Mouse (Mus musculus) telencephalon, adult 2 months (tissue): ENCODE measurements around the gene Ugt1a10.
"Not testable (repeated sequence)": the region's sequence is repeated elsewhere in the genome, so short reads cannot be mapped to it uniquely, and the experiment has no call there.

Experiments used
- DNase-seq: peaks from one replicate; pipeline ENCODE4 v3.0.0-alpha.2; 2011; ENCODE audit warnings: low read depth, low spot score

Ugt1a10 gene

DNA sequence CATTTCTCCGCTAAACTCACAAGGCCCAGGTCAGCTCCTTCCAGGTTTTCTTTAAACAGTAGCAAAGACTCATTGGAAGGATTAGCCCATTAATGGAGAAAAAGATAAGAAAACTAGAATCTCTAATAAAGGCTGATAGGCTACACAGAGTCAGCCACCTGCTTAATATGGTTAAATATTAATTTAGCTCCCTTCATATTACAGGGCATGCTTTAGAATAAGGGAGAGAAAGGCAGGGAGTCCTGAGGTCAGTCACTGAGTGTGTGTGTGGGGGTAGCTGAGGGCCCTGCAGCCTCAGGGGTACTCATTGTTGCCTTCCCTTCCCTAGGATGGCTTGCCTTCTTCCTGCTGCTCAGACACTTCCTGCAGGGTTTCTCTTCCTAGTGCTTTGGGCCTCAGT is 83.0 kb downstream of the Ugt1a10 start:
- DNase-seq, result no peak

DNA sequence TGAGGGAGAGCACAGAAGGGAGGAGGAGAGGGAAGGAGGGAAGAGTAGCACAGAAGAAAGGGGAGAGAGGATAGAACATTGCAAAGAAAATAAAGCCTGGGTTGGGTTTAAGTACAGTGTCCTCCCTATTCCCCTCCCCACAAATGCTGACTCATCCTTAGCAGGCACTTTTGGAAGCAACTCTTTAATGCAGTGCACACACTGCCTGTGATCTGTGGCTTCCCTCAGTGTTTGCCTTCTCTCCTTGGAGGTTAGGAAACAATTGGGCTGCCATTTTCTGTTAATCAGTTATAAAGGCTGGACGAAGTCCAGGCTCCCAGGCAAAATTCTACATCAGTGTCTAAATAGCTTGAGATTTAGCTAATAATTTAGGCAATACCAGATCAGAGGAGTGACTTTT is 85.3 kb downstream of the Ugt1a10 start:
- DNase-seq, result not testable (repeated sequence)

DNA sequence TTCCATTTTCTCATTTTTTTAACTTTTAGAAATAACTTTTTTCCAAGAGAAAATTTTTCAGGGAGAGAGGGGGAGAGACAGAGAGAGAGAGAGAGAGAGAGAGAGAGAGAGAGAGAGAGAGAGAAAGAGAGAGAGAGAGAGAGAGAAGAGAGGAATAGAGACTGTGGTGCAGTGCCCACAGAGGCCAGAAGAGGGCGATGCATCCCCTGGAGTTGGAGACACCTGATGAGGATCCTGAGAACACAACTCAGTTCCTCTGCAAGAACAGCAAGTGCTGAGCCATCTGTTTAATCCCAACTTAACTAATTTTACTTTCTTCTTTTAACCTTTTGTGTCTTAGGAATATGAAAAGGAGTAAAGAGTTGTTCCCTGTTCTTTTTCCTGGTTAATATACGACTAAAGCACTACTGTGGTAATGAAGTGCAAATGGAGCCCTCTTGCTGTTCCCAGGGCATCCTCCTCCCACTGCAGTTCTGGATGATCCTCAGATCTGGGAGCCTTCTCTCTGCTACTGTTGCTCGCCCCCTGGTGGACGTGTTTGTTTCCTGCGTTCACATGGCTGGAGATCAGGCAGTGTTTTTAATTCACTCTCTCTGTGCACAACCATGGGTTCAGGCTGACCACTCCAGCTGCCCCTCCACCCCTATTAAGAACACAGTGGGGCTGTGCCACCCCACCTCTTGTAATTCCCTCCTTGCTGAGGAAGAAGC is 88.9 kb downstream of the Ugt1a10 start:
- DNase-seq, result not testable (repeated sequence)

DNA sequence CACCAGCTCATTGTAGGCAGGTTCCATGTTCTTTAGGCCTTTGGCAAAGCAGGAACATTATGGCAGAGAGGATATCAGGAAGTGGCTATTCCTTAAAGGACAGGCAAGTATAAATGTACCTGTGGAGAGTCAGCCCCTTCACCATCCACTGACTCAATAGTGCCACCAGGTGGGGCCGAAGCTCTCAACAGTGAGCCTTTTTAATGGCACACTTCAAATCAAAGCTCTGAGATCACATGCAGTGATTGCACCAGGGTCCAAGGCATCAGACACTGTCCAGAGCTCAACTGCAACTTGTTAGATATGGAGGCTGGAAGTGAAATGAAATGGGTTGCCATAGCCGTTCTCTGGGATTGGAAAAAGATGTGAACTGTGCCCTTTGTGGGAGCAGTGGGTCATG is 90.1 kb downstream of the Ugt1a10 start:
- DNase-seq, result not testable (repeated sequence)

DNA sequence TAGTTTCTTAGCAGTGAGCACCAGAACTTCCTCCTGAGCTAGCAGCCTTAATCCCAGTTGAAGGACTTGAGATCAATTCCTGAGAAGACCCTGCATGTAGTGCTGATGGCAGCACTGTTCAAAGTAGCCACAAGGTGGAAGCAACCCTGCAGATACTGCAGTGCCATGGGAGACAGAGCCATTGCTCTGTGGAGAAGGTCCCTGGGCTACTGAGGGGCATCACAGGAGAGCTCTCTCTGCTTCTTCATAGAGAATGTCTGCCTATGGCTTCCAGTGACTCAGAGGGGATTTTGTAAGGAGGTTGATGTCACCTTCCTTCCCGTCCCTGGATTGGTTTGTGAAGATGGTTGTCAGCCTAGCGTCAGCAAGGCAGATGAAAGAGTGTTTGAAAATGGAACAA is 94.9 kb downstream of the Ugt1a10 start:
- DNase-seq, result not testable (repeated sequence)

DNA sequence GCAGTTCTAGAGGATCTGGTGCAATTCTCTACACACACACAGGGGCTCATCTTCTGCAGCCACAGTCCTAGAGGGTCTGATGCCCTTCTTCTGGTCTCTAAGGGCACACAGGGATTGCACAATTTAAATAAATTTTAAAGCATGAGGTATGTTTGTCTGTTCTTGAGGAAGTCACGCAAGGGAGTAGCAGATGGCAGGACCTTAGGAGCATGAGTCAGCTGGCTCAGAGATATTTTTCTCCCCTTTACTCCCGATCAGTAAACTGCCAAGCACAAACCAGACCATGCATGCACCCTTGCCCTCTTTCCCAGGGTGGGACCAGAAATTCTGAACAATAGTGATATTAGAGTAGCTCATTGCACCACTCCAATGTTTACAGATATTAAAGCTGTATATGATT is 103.2 kb downstream of the Ugt1a10 start:
- DNase-seq, result no peak

DNA sequence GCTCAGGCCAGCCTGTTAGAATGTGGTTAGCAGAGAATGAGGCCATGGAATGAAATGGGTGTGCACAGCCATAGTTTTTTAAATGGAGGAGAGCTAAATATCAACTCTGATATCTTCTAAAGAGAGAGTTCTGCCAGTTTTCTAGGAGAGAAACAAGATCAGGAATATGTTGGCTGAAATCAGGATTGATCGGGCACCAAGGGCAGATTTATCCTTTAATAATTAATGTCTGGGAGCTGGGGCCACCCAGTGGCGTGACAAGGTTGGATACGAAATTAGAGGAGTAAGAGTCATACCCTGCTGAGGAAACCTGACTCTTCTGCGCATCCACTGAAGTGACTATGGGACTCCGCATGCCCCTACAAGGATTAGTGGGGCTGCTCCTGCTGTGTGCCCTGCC is 110.5 kb downstream of the Ugt1a10 start, which contains the start of gene Ugt1a5:
Gene Ugt1a5, plus strand, starts transcription at position 302 of the 400 bp plus-strand sequence.
- DNase-seq, result no peak

DNA sequence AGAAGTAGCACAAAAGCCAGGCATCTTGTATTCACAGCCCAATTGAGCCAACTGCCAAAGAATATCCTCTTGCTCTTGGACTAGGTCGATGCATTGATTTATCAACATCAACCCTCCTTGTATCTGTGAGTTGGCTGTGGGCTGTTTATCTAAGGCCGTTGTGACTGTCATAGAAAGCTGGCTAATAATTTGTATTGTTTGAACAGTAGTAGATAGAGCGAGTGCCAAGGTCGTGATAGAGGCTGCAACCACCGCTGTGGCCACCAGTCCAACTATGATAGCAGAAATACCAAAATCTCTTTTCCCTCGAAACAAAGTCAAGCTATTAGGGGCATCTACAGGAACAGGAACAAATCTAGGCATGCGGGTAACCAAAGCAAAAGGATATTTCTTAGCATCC is 117.0 kb downstream of the Ugt1a10 start:
- DNase-seq, result not testable (repeated sequence)

DNA sequence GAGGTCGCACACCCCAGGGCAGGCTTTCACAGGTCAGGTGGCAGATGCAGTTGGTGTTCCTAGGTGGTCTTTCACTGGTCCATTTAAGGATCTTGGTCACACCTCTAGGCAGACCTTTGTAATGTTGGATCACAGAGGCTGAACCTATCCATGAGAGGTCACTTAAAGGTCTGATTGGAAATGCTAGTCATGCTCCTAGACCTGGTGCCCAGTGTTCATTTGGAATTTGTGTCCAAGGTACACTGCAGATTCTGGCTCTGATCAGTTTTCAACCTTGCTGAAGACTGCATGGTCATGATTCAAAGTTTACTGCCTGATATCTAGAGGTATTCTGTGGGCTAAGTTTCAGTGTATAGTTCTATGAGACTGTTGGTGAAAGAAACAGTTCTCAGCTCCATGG is 124.5 kb downstream of the Ugt1a10 start:
- no peak for DNase-seq

DNA sequence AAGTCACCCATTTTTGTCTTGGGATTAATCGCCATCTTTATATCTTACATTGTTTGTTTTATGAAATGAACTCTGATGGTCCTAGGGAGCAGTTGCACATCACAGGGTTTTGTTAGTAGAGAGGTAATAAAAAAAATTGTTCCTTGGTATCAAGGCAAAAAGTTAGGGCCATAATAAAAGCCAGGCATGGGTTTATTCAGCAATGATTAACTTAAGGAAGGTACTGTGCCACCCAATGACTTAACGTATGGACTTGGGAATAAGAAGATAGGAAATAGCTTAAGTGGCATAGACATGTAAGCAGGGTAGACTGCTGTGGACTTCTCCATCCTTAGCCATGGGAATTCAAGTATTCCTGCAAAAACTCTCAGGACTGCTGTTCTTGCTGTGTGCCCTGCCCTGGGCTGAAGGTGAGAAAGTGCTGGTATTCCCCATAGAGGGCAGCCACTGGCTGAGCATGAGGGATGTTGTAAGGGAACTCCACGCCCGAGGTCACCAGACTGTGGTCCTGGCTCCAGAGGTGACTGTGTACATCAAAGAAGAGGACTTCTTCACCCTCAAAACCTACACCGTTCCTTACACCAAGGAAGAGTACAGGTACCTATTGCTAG is 131.2 kb downstream of the Ugt1a10 start:
- no peak for DNase-seq

DNA sequence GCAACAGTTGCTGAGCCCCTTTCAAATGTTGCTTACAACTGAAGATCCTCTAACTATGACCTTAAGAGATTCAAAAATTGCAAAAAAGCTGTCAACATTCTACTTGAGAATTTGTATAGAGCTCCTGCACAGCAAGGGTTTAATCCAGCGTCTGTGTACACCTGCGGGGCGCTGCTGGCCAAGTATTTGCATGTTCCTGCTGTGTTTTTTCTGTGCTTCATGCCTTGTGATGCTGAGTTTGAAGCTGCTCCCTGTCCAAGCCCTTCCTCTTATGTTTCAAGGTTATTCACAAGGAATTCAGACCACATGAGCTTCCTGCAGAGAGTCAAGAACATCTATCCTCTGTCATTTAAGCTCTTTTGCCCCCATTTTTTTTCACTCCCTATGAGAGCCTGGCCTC is 136.9 kb downstream of the Ugt1a10 start:
- DNase-seq, result no peak

DNA sequence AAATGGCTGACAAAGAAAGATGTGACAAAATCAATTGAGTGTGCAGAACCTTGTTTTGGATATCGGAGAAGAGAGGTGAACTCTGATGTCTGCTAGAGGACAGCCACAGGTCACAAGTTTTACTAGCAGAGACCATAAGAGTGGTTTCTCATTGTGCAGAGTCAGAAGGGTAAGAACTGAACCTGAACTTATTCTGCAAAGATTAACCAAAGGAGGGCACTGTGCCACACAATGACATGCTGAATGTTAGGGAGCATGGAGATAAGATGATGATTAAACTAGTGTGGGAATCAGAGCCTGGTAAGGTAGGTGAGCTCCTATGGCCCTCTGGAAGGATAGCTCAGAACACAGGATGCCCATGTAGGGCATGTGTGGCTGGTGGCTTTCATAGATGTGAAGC is 140.5 kb downstream of the Ugt1a10 start:
- DNase-seq, result no peak

DNA sequence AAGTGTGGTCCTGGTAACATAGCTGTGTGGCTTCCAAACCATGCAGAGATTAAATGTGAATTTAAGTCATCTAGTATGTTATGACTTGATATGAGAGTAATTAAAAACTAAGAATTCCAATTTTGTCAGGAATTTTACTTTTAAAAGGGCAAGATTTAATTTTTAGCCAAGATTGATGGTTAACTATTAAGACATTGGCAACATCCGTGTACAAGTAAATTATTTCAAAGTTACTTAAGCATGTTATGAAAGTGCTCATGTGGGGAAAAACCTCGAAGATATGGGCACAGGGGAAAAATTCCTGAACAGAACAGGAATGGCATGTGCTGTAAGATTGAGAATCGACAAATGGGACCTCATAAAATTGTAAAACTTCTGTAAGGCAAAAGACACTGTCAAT is 142.3 kb downstream of the Ugt1a10 start:
- no peak for DNase-seq

DNA sequence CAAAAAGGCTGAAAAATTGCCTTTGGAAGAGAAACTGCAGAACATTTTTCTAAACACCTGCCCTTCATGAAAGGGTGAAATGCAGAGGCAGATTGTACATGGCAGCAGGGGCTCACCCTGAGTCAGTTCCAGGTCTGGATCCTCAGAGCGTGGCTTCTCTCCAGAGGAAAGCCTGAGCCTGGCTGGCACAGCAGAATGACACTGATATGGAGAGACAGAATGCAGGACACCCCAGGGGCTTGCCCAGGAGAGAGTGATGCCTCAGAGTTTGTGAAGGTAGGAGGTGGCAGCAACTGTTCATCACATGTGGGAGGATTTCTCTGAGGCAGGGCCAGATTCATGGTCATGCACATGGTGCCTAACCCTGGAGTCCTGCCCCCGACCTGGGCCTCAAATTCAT is 144.8 kb downstream of the Ugt1a10 start:
- DNase-seq, result no peak

DNA sequence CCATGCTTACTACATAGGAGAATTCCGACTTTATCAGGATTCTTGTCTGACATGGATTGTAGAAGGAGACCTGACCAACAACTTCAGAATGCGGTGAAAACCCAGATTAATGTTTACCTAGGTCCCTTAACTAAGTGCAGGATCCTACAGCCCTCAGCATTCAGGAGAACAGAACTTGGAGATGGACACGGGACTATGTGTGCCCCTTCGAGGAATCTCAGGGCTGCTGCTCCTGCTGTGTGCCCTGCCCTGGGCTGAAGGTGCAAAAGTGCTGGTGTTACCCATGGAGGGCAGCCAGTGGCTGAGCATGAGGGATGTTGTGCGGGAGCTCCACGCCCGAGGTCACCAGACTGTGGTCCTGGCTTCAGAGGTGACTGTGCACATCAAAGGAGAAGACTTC is 145.3 kb downstream of the Ugt1a10 start, which contains the start of gene Ugt1a2:
Gene Ugt1a2, plus strand, starts transcription at position 146 of the 400 bp plus-strand sequence.
- no peak for DNase-seq

DNA sequence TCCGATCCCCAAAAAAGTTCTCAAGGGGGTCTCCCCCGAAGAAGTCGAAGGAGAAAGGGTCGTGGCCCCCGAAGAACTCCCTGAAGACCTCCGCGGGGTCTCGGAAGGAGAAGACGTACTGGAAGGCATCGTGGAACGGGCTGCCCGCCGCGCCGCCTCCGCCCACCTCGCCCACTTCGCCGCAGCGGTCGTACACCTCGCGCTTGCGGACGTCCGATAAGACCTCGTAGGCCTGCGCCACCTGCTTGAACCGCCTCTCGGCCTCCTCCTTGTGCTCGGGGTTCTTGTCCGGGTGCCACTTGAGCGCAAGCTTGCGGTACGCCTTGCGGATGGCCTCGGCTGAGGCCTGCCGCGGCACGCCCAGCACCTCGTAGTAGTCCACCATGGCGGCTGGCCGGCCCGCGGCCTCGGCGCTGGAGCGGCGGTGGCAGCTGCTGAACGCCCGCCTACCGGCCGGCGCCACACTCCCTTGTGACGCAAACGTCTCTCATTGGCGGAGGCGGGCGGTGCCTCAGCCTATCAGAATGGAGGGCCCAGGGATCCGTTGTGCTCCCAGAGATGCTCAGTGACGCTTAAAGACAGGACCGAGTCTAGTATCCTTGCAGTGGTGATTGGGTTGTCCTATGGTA is 150.2 kb downstream of the Ugt1a10 start, which contains the start of gene Dnajb3:
Gene Dnajb3, minus strand, starts transcription at position 489 of the 629 bp plus-strand sequence.
- DNase-seq, result peak; percentile 55

DNA sequence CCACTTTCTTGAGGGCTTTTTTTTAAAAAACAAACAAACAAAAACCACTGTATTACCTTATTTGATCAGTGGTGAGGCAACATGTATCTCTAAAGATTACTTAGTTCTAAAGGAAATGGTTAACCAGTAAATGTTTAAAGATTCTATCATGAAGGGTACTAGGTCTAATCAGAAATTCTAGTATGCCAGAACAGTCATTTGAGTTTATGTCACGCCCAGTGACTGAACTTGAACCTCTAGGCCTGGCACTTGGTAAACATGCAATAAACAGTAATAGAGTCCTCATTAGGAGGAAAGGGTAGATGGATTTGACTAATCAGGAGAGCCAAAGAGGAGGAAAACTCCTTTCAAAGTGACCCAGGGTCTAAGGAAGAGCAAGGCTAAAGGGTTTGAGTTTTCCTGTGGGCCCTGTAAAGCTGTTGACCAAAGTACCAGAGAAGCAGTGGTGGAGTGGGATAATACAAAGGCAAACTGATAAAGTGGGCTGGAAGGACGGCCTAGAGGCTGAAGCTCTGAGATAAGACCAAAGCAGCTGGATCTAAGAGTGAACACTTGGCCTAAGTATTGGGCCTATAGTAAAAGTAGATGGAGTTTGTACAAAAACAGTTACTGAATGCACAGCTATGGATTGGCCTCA is 151.8 kb downstream of the Ugt1a10 start:
- no peak for DNase-seq

DNA sequence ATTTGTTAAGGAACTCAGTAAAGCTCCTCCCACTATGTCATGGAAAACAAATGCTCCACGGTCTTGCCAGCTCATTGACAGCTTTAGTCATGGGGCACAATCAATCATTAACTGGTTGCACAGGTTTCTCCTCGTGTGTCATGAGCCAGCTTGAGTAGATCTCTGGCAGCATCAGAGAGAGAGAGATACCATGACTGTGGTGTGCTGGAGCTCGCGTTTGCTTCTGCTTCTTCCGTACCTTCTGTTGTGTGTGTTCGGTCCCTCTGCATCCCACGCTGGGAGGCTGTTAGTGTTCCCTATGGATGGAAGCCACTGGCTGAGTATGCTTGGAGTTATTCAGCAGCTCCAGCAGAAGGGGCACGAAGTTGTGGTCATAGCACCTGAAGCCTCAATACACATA is 156.6 kb downstream of the Ugt1a10 start, which contains the start of gene Ugt1a1:
Gene Ugt1a1, plus strand, starts transcription at position 148 of the 400 bp plus-strand sequence.
- DNase-seq, result no peak

DNA sequence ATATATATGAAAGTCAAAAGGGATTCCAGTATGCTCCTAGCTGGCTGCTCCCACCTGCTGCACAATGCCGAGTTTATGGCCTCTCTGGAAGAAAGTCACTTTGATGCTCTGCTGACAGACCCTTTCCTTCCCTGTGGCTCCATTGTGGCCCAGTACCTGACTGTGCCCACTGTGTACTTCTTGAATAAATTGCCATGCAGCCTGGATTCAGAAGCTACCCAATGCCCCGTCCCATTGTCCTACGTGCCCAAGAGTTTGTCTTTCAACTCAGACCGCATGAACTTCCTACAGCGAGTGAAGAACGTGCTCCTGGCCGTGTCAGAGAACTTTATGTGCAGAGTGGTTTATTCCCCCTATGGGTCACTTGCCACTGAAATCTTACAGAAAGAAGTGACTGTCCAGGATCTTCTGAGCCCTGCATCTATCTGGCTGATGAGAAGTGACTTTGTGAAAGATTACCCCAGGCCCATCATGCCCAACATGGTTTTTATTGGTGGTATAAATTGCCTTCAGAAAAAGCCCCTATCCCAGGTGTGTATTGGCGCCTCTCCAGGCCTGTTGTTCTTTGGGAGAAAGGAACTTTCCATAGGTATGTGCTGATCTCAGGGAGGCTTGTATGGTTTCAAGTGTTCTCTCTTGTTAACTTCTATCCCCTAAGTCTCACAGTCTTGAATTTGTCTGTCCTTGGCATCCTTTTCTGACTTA is 157.3 kb downstream of the Ugt1a10 start:
- DNase-seq, result no peak

DNA sequence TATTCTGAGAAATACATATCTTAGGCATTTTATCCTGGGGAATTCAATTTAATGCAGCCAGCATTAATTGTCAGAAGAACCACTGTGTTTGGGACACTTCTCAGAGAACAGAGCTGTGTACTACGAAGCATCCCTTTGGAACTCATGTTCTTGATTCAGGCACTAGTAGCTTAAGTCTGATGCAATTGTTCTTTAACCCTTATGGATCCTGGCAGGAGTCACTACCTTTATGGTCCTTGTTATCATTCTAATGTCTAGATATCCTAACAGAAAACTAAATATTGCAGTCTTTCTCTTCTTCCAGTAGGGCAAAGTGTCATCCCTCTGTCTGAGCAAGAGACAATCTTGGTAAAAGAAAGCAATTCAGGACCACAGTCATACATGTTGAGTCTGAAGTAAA is 157.9 kb downstream of the Ugt1a10 start:
- DNase-seq, result no peak

DNA sequence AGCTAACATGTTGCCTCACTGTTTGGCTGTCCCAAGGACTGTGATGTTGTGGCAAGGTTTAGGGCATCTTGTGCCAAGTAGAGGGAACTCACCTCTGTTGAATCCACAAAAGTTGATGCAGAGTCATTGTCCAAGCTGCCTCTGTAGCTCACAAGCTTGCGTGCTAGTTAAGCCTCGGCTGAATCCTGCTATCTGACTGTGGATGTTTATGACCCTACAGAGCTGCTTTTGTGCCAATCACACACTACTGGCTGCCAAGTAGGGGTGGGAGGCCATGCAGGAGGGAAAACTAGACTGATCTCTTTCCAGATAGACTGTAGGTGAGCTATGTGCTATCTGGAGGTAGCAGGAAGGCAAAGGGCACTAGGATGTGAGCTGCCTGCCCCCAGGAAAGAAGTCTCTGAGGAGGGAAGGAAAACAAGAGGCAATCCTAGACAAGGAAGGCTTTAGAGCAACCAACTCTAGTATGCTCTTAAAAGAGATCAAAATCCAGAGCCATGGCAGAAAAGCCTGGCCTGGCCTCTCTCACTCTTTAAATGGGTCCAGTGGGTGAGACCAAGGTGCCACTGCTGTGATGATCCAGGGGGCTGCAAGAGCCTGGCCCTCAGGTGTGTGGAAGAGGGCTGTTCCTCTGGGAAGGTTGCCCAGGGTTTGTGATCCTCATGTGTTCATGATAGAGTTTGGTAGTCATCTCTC is 158.7 kb downstream of the Ugt1a10 start:
- no peak for DNase-seq
